Mouse (Mus musculus): ENCODE data around the gene Gch1. TPM values are rescaled to one million over a fixed set of nuclear protein-coding genes. Genes with fewer than 3 reads are reported as not detected.
"Not testable (repeated sequence)": the region's sequence is repeated elsewhere in the genome, so short reads cannot be mapped to it uniquely, and the experiment has no call there.

Gch1 gene
- polyA plus RNA-seq, 1 experiment: 13.5 TPM

- no peak for DNase-seq (ENCODE audit: low read depth, low spot score)
- 54% methylated on average over 3 of the region's 3 CpGs for WGBS
Observed at GRCm38 (mm10) chr14:47170499-47171109, 18.6 kb downstream of the Gch1 start.

- WGBS: 75% methylated on average over 9 of the region's 9 CpGs
- no peak for DNase-seq (ENCODE audit: low read depth, low spot score)
Observed at GRCm38 (mm10) chr14:47169677-47170410, 19.4 kb downstream of the Gch1 start.

- DNase-seq (ENCODE audit: low read depth, low spot score): no peak
- 89% methylated on average over 5 of the region's 5 CpGs for WGBS
Observed at GRCm38 (mm10) chr14:47165741-47166140, 23.5 kb downstream of the Gch1 start.

GRCm38 (mm10) chr14:47165117-47165516 lies 24.1 kb downstream of the Gch1 start:
- WGBS: 78% methylated on average over 5 of the region's 5 CpGs
- no peak for DNase-seq (ENCODE audit: low read depth, low spot score)

- whole genome bisulfite sequencing: 77% methylated on average over 5 of the region's 5 CpGs
- no peak for DNase-seq (ENCODE audit: low read depth, low spot score)
Observed at GRCm38 (mm10) chr14:47161921-47162427, 27.2 kb downstream of the Gch1 start.

- WGBS: 89% methylated on average over 2 of the region's 2 CpGs
- DNase-seq (ENCODE audit: low read depth, low spot score): no peak
Observed at GRCm38 (mm10) chr14:47160051-47160640, 29.1 kb downstream of the Gch1 start.

GRCm38 (mm10) chr14:47154303-47154702 lies 34.9 kb downstream of the Gch1 start:
- DNase-seq (ENCODE audit: low read depth, low spot score): no peak
- 90% methylated on average over 3 of the region's 3 CpGs for WGBS

GRCm38 (mm10) chr14:47151306-47151705 lies 37.9 kb downstream of the Gch1 start:
- 89% methylated on average over 6 of the region's 6 CpGs for WGBS
- no peak for DNase-seq (ENCODE audit: low read depth, low spot score)

GRCm38 (mm10) chr14:47144326-47144725 lies 44.9 kb downstream of the Gch1 start:
- no peak for DNase-seq (ENCODE audit: low read depth, low spot score)
- WGBS: 98% methylated on average over 5 of the region's 5 CpGs

- DNase-seq (ENCODE audit: low read depth, low spot score): no peak
- 73% methylated on average over 3 of the region's 3 CpGs for WGBS
Observed at GRCm38 (mm10) chr14:47138853-47139252, 50.4 kb downstream of the Gch1 start.

- DNase-seq (ENCODE audit: low read depth, low spot score): no peak
- 74% methylated on average over 5 of the region's 5 CpGs for WGBS
Observed at GRCm38 (mm10) chr14:47136637-47137036, 52.6 kb downstream of the Gch1 start.

GRCm38 (mm10) chr14:47133948-47134347 lies 55.3 kb downstream of the Gch1 start:
- no peak for DNase-seq (ENCODE audit: low read depth, low spot score)
- WGBS: 44% methylated on average over 10 of the region's 10 CpGs

GRCm38 (mm10) chr14:47127987-47128386 lies 61.2 kb downstream of the Gch1 start:
- 54% methylated on average over 5 of the region's 5 CpGs for WGBS
- DNase-seq (ENCODE audit: low read depth, low spot score): no peak

GRCm38 (mm10) chr14:47117522-47117921 lies 71.7 kb downstream of the Gch1 start:
- 55% methylated on average over 7 of the region's 7 CpGs for WGBS
- no peak for DNase-seq (ENCODE audit: low read depth, low spot score)

- DNase-seq (ENCODE audit: low read depth, low spot score): no peak
Observed at GRCm38 (mm10) chr14:47116062-47116762, 73.0 kb downstream of the Gch1 start.

GRCm38 (mm10) chr14:47115154-47115553 lies 74.1 kb downstream of the Gch1 start:
- WGBS: 35% methylated on average over 9 of the region's 9 CpGs
- no peak for DNase-seq (ENCODE audit: low read depth, low spot score)

More at GRCm38 (mm10) chr14:47116062-47116762, 73.0 kb downstream of the Gch1 start:
- WGBS: 51% methylated on average over 9 of the region's 10 CpGs

GRCm38 (mm10) chr14:47111341-47111740 lies 77.9 kb downstream of the Gch1 start:
- 64% methylated on average over 9 of the region's 9 CpGs for WGBS
- no peak for DNase-seq (ENCODE audit: low read depth, low spot score)

- 47% methylated on average over 7 of the region's 7 CpGs for WGBS
- not testable (repeated sequence) for DNase-seq (ENCODE audit: low read depth, low spot score)
Observed at GRCm38 (mm10) chr14:47110391-47110790, 78.8 kb downstream of the Gch1 start.

GRCm38 (mm10) chr14:47107461-47107860 lies 81.8 kb downstream of the Gch1 start:
- WGBS: 90% methylated on average over 3 of the region's 3 CpGs
- DNase-seq (ENCODE audit: low read depth, low spot score): no peak

- no peak for DNase-seq (ENCODE audit: low read depth, low spot score)
- WGBS: 92% methylated on average over 3 of the region's 3 CpGs
Observed at GRCm38 (mm10) chr14:47105755-47106154, 83.5 kb downstream of the Gch1 start.
